Mouse (Mus musculus) limb, embryonic 15.5 days (tissue): ENCODE data around the gene Tll2. TPM values are rescaled to one million over a fixed set of nuclear protein-coding genes. Genes with fewer than 3 reads are reported as not detected.

ENCODE experiments used
- ATAC-seq: fragments of 200-750 bp; cut with Nextera tagmentation; 2 replicates; pipeline ENCODE4 v1.8.0; 2017; ENCODE audit warnings: low read depth, moderate TSS enrichment; ENCODE audit not compliant: insufficient number of reproducible peaks, low FRiP score, low TSS enrichment
- H3K27ac ChIP-seq: fragments of 300-500 bp; sonication (generic); 2 replicates; pipeline ENCODE4 v1.5.1; 2015; ENCODE audit warnings: moderate library complexity, mild to moderate bottlenecking, inconsistent platforms
- H3K27me3 ChIP-seq: fragments of 300-500 bp; sonication (generic); 2 replicates; pipeline ENCODE4 v1.6.1; 2015; ENCODE audit warnings: inconsistent platforms
- H3K36me3 ChIP-seq: fragments of 300-500 bp; sonication (generic); 2 replicates; pipeline ENCODE4 v1.6.1; 2015; ENCODE audit warnings: inconsistent platforms
- H3K4me1 ChIP-seq: fragments of 300-500 bp; sonication (generic); 2 replicates; pipeline ENCODE4 v1.6.1; 2015; ENCODE audit warnings: inconsistent platforms
- H3K4me2 ChIP-seq: fragments of 300-500 bp; sonication (generic); 2 replicates; pipeline ENCODE4 v1.6.1; 2015; ENCODE audit warnings: mild to moderate bottlenecking, inconsistent platforms
- H3K4me3 ChIP-seq: fragments of 300-500 bp; sonication (generic); 2 replicates; pipeline ENCODE4 v1.5.1; 2015; ENCODE audit warnings: mild to moderate bottlenecking, inconsistent platforms
- H3K9ac ChIP-seq: fragments of 300-500 bp; sonication (generic); 2 replicates; pipeline ENCODE4 v1.6.1; 2015; ENCODE audit warnings: inconsistent platforms
- H3K9me3 ChIP-seq: fragments of 300-500 bp; sonication (generic); 2 replicates; pipeline ENCODE4 v1.6.1; 2016; ENCODE audit warnings: inconsistent platforms
- WGBS: fragments of 180-500 bp; shearing (Covaris S2); methylation state at CpG from one replicate; pipeline ENCODE4 v1.1.7; 2015; 5-methylcytosine and 5-hydroxymethylcytosine counted together
- polyA plus RNA-seq: library from polyadenylated mRNA; unstranded; fragments of >200 nt; fragmentation: Nextera tagmentation; extraction: Ambion mirVana; gene quantifications from 2 replicates; pipeline ENCODE4 v1.2.1, GENCODE M21; 2015

The Tll2 gene
- polyA plus RNA-seq, 1 experiment from 2014 or later: 0.52 TPM

- H3K4me1 ChIP-seq: peaks cover 24% of the 10 kb centered on the region
- H3K4me3 ChIP-seq: no peak overlapping the region
- no peaks in the 10 kb centered on the region for H3K36me3 ChIP-seq
- no peak overlapping the region for H3K9ac ChIP-seq
- no peaks in the 10 kb centered on the region for H3K27me3 ChIP-seq
- no peak overlapping the region for H3K4me2 ChIP-seq
- ATAC-seq: no peak
- H3K27ac ChIP-seq: no peak overlapping the region
- 48% methylated on average over 4 of the region's 4 CpGs for WGBS
- H3K9me3 ChIP-seq: no peaks in the 10 kb centered on the region
Measured at GRCm38 (mm10) chr19:41152462-41152861, 54.2 kb downstream of the Tll2 start.

GRCm38 (mm10) chr19:41152016-41152370 lies 54.6 kb downstream of the Tll2 start:
- Histone ChIP-seq H3K9me3 (no peaks in the 10 kb centered on the region), H3K9ac (no peak overlapping the region), H3K36me3 (no peaks in the 10 kb centered on the region), H3K27me3 (no peaks in the 10 kb centered on the region), H3K27ac (0 out of 2 replicates have a peak overlapping the region, but pooled peaks have one; percentile 9), H3K4me2 (no peak overlapping the region), H3K4me1 (peaks cover 24% of the 10 kb centered on the region), H3K4me3 (no peak overlapping the region)
- no peak for ATAC-seq
- WGBS: 86% methylated on average over 3 of the region's 3 CpGs

GRCm38 (mm10) chr19:41151321-41152015 lies 55.2 kb downstream of the Tll2 start:
- Histone ChIP-seq H3K27ac (0 out of 2 replicates have a peak overlapping the region, but pooled peaks have one; percentile 44), H3K27me3 (no peaks in the 10 kb centered on the region), H3K36me3 (no peaks in the 10 kb centered on the region), H3K9me3 (no peaks in the 10 kb centered on the region), H3K9ac (no peak overlapping the region), H3K4me2 (no peak overlapping the region), H3K4me3 (no peak overlapping the region), H3K4me1 (peaks cover 24% of the 10 kb centered on the region)
- WGBS: 62% methylated on average over 7 of the region's 7 CpGs
- no peak for ATAC-seq

GRCm38 (mm10) chr19:41140961-41141360 lies 65.7 kb downstream of the Tll2 start:
- Histone ChIP-seq H3K9me3 (no peaks in the 10 kb centered on the region), H3K27ac (no peak overlapping the region), H3K4me3 (no peak overlapping the region), H3K4me2 (no peak overlapping the region), H3K36me3 (no peaks in the 10 kb centered on the region), H3K9ac (no peak overlapping the region), H3K27me3 (no peaks in the 10 kb centered on the region), H3K4me1 (no peaks in the 10 kb centered on the region)
- no peak for ATAC-seq
- 68% methylated on average over 8 of the region's 8 CpGs for WGBS

- Histone ChIP-seq H3K9me3 (no peaks in the 10 kb centered on the region), H3K4me3 (no peak overlapping the region), H3K4me1 (no peaks in the 10 kb centered on the region), H3K27ac (no peak overlapping the region), H3K36me3 (no peaks in the 10 kb centered on the region), H3K27me3 (no peaks in the 10 kb centered on the region), H3K4me2 (no peak overlapping the region), H3K9ac (no peak overlapping the region)
- no peak for ATAC-seq
- WGBS: 44% methylated on average over 4 of the region's 4 CpGs
Measured at GRCm38 (mm10) chr19:41139629-41140028, 67.0 kb downstream of the Tll2 start.

DNA sequence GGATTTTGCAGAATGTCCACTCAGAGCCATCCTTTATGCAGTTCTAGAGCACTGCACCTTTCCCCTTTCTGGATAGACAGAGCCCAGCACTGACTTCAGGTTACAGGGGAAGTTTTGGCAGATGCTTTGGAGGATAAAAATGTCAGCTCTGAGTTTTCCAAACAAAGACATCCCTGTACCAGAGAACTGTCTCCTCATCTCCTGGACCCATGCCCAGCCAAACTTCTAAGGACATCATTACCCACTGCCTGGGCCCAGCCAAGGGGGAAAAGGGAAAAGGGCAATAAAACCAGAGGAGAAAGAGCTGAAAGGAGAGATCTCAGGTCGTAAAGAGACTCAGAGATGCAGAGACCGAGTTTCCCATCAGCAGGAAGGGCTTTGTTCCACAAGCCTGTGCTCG lies 83.6 kb downstream of the Tll2 start:
- peaks cover 12% of the 10 kb centered on the region; the same call in 1 of the 2 replicates for H3K4me1 ChIP-seq
- H3K27me3 ChIP-seq: no peaks in the 10 kb centered on the region
- no peak overlapping the region for H3K4me3 ChIP-seq
- H3K27ac ChIP-seq: no peak overlapping the region
- H3K4me2 ChIP-seq: no peak overlapping the region
- WGBS: 17% methylated on average over 3 of the region's 3 CpGs
- H3K9ac ChIP-seq: no peak overlapping the region
- ATAC-seq: no peak
- H3K9me3 ChIP-seq: no peaks in the 10 kb centered on the region
- H3K36me3 ChIP-seq: no peaks in the 10 kb centered on the region

DNA sequence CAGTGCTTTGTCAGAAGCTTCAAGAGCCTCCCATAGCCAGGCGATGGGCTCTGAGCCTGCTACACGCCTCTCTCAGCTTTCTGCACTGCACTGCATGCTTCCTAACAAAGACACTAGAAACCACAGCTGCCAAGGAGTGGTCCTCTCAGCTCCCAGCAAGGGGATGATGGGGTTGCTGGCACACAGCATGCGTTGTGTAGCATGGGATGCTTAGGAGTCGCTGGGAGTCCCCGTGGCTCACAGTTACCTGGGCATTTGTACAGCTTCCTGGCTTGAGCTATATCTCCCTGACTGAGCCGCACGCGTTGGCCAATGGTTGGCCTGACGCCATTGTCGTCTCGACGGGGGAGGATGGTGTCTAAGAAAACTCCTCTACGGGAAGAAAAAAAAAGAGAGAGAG lies 86.7 kb downstream of the Tll2 start:
- no peak overlapping the region for H3K4me2 ChIP-seq
- no peak overlapping the region for H3K27ac ChIP-seq
- no peaks in the 10 kb centered on the region for H3K9me3 ChIP-seq
- peaks cover 16% of the 10 kb centered on the region for H3K4me1 ChIP-seq
- no peak for ATAC-seq
- no peaks in the 10 kb centered on the region for H3K36me3 ChIP-seq
- WGBS: 85% methylated on average over 13 of the region's 13 CpGs
- H3K4me3 ChIP-seq: no peak overlapping the region
- no peak overlapping the region for H3K9ac ChIP-seq
- H3K27me3 ChIP-seq: no peaks in the 10 kb centered on the region

DNA sequence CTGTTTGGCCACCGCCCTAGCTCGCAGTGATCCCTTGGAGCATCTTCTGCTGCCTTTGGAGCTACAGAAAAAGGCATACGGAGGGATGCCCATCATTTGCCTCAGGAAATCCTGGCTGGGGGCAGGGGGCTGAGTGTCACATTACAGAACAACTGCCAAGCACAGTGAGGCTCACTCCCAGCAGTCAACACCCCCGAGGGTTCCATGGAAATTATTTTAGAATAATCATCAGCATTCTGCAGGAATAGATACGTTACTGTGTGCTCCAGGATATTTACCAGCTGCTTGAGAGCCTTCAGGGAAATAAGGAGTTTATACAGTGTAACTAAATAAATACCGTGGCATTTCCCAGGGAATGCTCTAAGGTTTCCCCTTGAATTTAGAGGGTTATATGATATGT lies 88.3 kb downstream of the Tll2 start:
- Histone ChIP-seq H3K9ac (no peak overlapping the region), H3K4me3 (no peak overlapping the region), H3K36me3 (no peaks in the 10 kb centered on the region), H3K9me3 (no peaks in the 10 kb centered on the region), H3K27me3 (no peaks in the 10 kb centered on the region), H3K4me1 (peaks cover 18% of the 10 kb centered on the region), H3K27ac (no peak overlapping the region), H3K4me2 (no peak overlapping the region)
- 41% methylated on average over 6 of the region's 6 CpGs for WGBS
- ATAC-seq: no peak

DNA sequence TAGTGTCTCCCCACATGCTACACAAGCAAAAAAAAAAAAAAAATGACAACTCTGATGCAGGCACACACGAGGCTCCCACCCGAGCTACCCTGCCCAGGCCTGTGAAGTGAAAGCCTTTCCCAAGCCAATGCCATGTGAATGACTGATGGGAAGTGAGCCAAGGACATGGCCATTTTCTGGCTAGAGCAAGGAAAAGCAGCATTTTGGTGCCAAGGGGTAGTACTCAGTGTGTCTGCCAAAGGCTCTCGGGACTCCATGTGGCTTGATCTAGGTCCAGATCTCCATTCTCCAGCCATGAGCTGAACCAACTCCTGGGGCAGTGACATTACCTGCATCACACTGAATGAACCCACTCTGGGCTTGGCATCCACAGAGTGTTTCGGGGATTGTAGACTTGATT lies 89.3 kb downstream of the Tll2 start:
- Histone ChIP-seq H3K27me3 (no peaks in the 10 kb centered on the region), H3K27ac (no peak overlapping the region), H3K9ac (no peak overlapping the region), H3K4me2 (no peak overlapping the region), H3K36me3 (no peaks in the 10 kb centered on the region), H3K4me1 (peaks cover 18% of the 10 kb centered on the region), H3K9me3 (no peaks in the 10 kb centered on the region), H3K4me3 (no peak overlapping the region)
- 76% methylated on average over 4 of the region's 4 CpGs for WGBS
- no peak for ATAC-seq

GRCm38 (mm10) chr19:41114611-41115010 lies 92.0 kb downstream of the Tll2 start:
- Histone ChIP-seq H3K4me3 (no peak overlapping the region), H3K4me2 (no peak overlapping the region), H3K27me3 (peaks cover 5% of the 10 kb centered on the region; the same call in 1 of the 2 replicates), H3K27ac (no peak overlapping the region), H3K36me3 (no peaks in the 10 kb centered on the region), H3K4me1 (peaks cover 18% of the 10 kb centered on the region), H3K9ac (no peak overlapping the region), H3K9me3 (no peaks in the 10 kb centered on the region)
- 25% methylated on average over 5 of the region's 5 CpGs for WGBS
- no peak for ATAC-seq

GRCm38 (mm10) chr19:41113911-41114531 lies 92.6 kb downstream of the Tll2 start:
- peaks cover 24% of the 10 kb centered on the region for H3K4me1 ChIP-seq
- no peak for ATAC-seq
- no peak overlapping the region for H3K27ac ChIP-seq
- H3K4me2 ChIP-seq: no peak overlapping the region
- 77% methylated on average over 17 of the region's 17 CpGs for WGBS
- peaks cover 5% of the 10 kb centered on the region; the same call in 1 of the 2 replicates for H3K27me3 ChIP-seq
- H3K36me3 ChIP-seq: no peaks in the 10 kb centered on the region
- H3K4me3 ChIP-seq: no peak overlapping the region
- H3K9me3 ChIP-seq: no peaks in the 10 kb centered on the region
- no peak overlapping the region for H3K9ac ChIP-seq

- Histone ChIP-seq H3K36me3 (no peaks in the 10 kb centered on the region), H3K27ac (no peak overlapping the region), H3K27me3 (peaks cover 5% of the 10 kb centered on the region; the same call in 1 of the 2 replicates), H3K4me1 (peaks cover 20% of the 10 kb centered on the region), H3K4me2 (no peak overlapping the region), H3K9me3 (no peaks in the 10 kb centered on the region), H3K4me3 (no peak overlapping the region), H3K9ac (no peak overlapping the region)
- WGBS: 16% methylated on average over 6 of the region's 6 CpGs
- ATAC-seq: no peak
Measured at GRCm38 (mm10) chr19:41112609-41113008, 94.0 kb downstream of the Tll2 start.
